Mouse (Mus musculus): ENCODE results near the gene Slc26a6. TPM values are rescaled to one million over a fixed set of nuclear protein-coding genes. Genes with fewer than 3 reads are reported as not detected.

Gene Slc26a6
- polyA plus RNA-seq, 1 experiment from 2014 or later: 10.0 TPM

GRCm38 (mm10) chr9:108936418-108937364 is 83.6 kb downstream of the Slc26a6 start, which contains the start of gene Uqcrc1:
Gene Uqcrc1 (plus strand): TSS chr9:108936633.
- Histone ChIP-seq H3K9ac (ENCODE audit: low read length) (peak within 1 kb of the TSS; percentile 78), H3K4me3 (ENCODE audit: low read length) (peak within 1 kb of the TSS; percentile 99), H3K4me1 (replicated peaks; ENCODE audit: control insufficient read depth, insufficient read depth, low read length) (peaks cover 4% of the 10 kb centered on the region), H3K4me2 (ENCODE audit: low read depth, low read length) (peak within 1 kb of the TSS; percentile 89), H3K27ac (ENCODE audit: low read length) (0 out of 2 replicates have a peak within 1 kb of the TSS, but pooled peaks have one; percentile 2), H3K9me3 (ENCODE audit: control insufficient read depth, low read length) (no peaks in the 10 kb centered on the region), H3K36me3 (ENCODE audit: control insufficient read depth, insufficient read depth, low read length) (peaks cover 21% of the 10 kb centered on the region), H3K27me3 (ENCODE audit: control insufficient read depth, insufficient read depth, low read depth, low read length) (no peaks in the 10 kb centered on the region)
- under 1% methylated on average over 58 of the region's 58 CpGs for WGBS
- peak; percentile 91 for ATAC-seq (ENCODE audit: low read depth)

- Histone ChIP-seq H3K27ac (ENCODE audit: low read length) (no peak overlapping the region), H3K4me1 (replicated peaks; ENCODE audit: control insufficient read depth, insufficient read depth, low read length) (no peaks in the 10 kb centered on the region; the same call in 1 of the 2 replicates), H3K9me3 (ENCODE audit: control insufficient read depth, low read length) (no peaks in the 10 kb centered on the region), H3K36me3 (ENCODE audit: control insufficient read depth, insufficient read depth, low read length) (peaks cover 57% of the 10 kb centered on the region), H3K4me3 (ENCODE audit: low read length) (no peak overlapping the region), H3K27me3 (ENCODE audit: control insufficient read depth, insufficient read depth, low read depth, low read length) (no peaks in the 10 kb centered on the region), H3K9ac (ENCODE audit: low read length) (no peak overlapping the region), H3K4me2 (ENCODE audit: low read depth, low read length) (no peak overlapping the region)
- 73% methylated on average over 9 of the region's 9 CpGs for WGBS
- no peak for ATAC-seq (ENCODE audit: low read depth)
Observed at GRCm38 (mm10) chr9:108945111-108945510, 92.0 kb downstream of the Slc26a6 start.

- ATAC-seq (ENCODE audit: low read depth): no peak
- no peaks in the 10 kb centered on the region for H3K27me3 ChIP-seq (ENCODE audit: control insufficient read depth, insufficient read depth, low read depth, low read length)
- H3K4me2 ChIP-seq (ENCODE audit: low read depth, low read length): no peak overlapping the region
- no peaks in the 10 kb centered on the region for H3K9me3 ChIP-seq (ENCODE audit: control insufficient read depth, low read length)
- 74% methylated on average over 5 of the region's 5 CpGs for WGBS
- no peaks in the 10 kb centered on the region; the same call in 1 of the 2 replicates for H3K4me1 ChIP-seq (replicated peaks; ENCODE audit: control insufficient read depth, insufficient read depth, low read length)
- H3K9ac ChIP-seq (ENCODE audit: low read length): no peak overlapping the region
- peaks cover 58% of the 10 kb centered on the region for H3K36me3 ChIP-seq (ENCODE audit: control insufficient read depth, insufficient read depth, low read length)
- no peak overlapping the region for H3K27ac ChIP-seq (ENCODE audit: low read length)
- no peak overlapping the region for H3K4me3 ChIP-seq (ENCODE audit: low read length)
Observed at GRCm38 (mm10) chr9:108945608-108946007, 92.5 kb downstream of the Slc26a6 start.

- H3K27me3 ChIP-seq (ENCODE audit: control insufficient read depth, insufficient read depth, low read depth, low read length): no peaks in the 10 kb centered on the region
Observed at GRCm38 (mm10) chr9:108949231-108949966, 96.3 kb downstream of the Slc26a6 start.

GRCm38 (mm10) chr9:108949967-108950728 is 97.1 kb downstream of the Slc26a6 start:
- peak; percentile 37; the same call in 1 of the 2 replicates for ATAC-seq (ENCODE audit: low read depth)
- Histone ChIP-seq H3K27me3 (ENCODE audit: control insufficient read depth, insufficient read depth, low read depth, low read length) (no peaks in the 10 kb centered on the region), H3K36me3 (ENCODE audit: control insufficient read depth, insufficient read depth, low read length) (peaks cover 36% of the 10 kb centered on the region), H3K9me3 (ENCODE audit: control insufficient read depth, low read length) (no peaks in the 10 kb centered on the region), H3K4me1 (replicated peaks; ENCODE audit: control insufficient read depth, insufficient read depth, low read length) (peaks cover 5% of the 10 kb centered on the region; the same call in 1 of the 2 replicates), H3K27ac (ENCODE audit: low read length) (peak overlapping the region; percentile 41), H3K4me2 (ENCODE audit: low read depth, low read length) (no peak overlapping the region), H3K9ac (ENCODE audit: low read length) (no peak overlapping the region), H3K4me3 (ENCODE audit: low read length) (no peak overlapping the region)
- WGBS: 83% methylated on average over 9 of the region's 9 CpGs

More at GRCm38 (mm10) chr9:108949231-108949966, 96.3 kb downstream of the Slc26a6 start:
- no peak overlapping the region for H3K9ac ChIP-seq (ENCODE audit: low read length)
- peak overlapping the region; percentile 41 for H3K27ac ChIP-seq (ENCODE audit: low read length)
- peak; percentile 72 for ATAC-seq (ENCODE audit: low read depth)
- H3K36me3 ChIP-seq (ENCODE audit: control insufficient read depth, insufficient read depth, low read length): peaks cover 40% of the 10 kb centered on the region
- H3K4me1 ChIP-seq (replicated peaks; ENCODE audit: control insufficient read depth, insufficient read depth, low read length): peaks cover 5% of the 10 kb centered on the region; the same call in 1 of the 2 replicates
- no peak overlapping the region for H3K4me2 ChIP-seq (ENCODE audit: low read depth, low read length)
- H3K9me3 ChIP-seq (ENCODE audit: control insufficient read depth, low read length): no peaks in the 10 kb centered on the region
- no peak overlapping the region for H3K4me3 ChIP-seq (ENCODE audit: low read length)
- 67% methylated on average over 13 of the region's 13 CpGs for WGBS

GRCm38 (mm10) chr9:108953081-108953636 is 100.1 kb downstream of the Slc26a6 start, which contains the start of gene Col7a1:
Gene Col7a1 (plus strand): TSS chr9:108953586.
- Histone ChIP-seq H3K36me3 (ENCODE audit: control insufficient read depth, insufficient read depth, low read length) (peaks cover 16% of the 10 kb centered on the region), H3K9ac (ENCODE audit: low read length) (peak within 1 kb of the TSS; percentile 41; the same call in 1 of the 2 replicates), H3K4me1 (replicated peaks; ENCODE audit: control insufficient read depth, insufficient read depth, low read length) (peaks cover 5% of the 10 kb centered on the region; the same call in 1 of the 2 replicates), H3K4me2 (ENCODE audit: low read depth, low read length) (peak within 1 kb of the TSS; percentile 48), H3K4me3 (ENCODE audit: low read length) (peak within 1 kb of the TSS; percentile 21; the same call in 1 of the 2 replicates), H3K9me3 (ENCODE audit: control insufficient read depth, low read length) (no peaks in the 10 kb centered on the region), H3K27ac (ENCODE audit: low read length) (no peak within 1 kb of the TSS), H3K27me3 (ENCODE audit: control insufficient read depth, insufficient read depth, low read depth, low read length) (no peaks in the 10 kb centered on the region)
- ATAC-seq (ENCODE audit: low read depth): no peak
- WGBS: 10% methylated on average over 15 of the region's 15 CpGs

GRCm38 (mm10) chr9:108955241-108955640 is 102.2 kb downstream of the Slc26a6 start:
- WGBS: 81% methylated on average over 11 of the region's 11 CpGs
- Histone ChIP-seq H3K4me1 (replicated peaks; ENCODE audit: control insufficient read depth, insufficient read depth, low read length) (peaks cover 5% of the 10 kb centered on the region; the same call in 1 of the 2 replicates), H3K27ac (ENCODE audit: low read length) (no peak overlapping the region), H3K4me2 (ENCODE audit: low read depth, low read length) (no peak overlapping the region), H3K27me3 (ENCODE audit: control insufficient read depth, insufficient read depth, low read depth, low read length) (no peaks in the 10 kb centered on the region), H3K36me3 (ENCODE audit: control insufficient read depth, insufficient read depth, low read length) (peaks cover 3% of the 10 kb centered on the region), H3K9ac (ENCODE audit: low read length) (no peak overlapping the region), H3K4me3 (ENCODE audit: low read length) (no peak overlapping the region), H3K9me3 (ENCODE audit: control insufficient read depth, low read length) (no peaks in the 10 kb centered on the region)
- ATAC-seq (ENCODE audit: low read depth): no peak

- no peak overlapping the region for H3K4me2 ChIP-seq (ENCODE audit: low read depth, low read length)
- no peaks in the 10 kb centered on the region for H3K9me3 ChIP-seq (ENCODE audit: control insufficient read depth, low read length)
- H3K9ac ChIP-seq (ENCODE audit: low read length): no peak overlapping the region
- 85% methylated on average over 11 of the region's 11 CpGs for WGBS
- no peak overlapping the region for H3K4me3 ChIP-seq (ENCODE audit: low read length)
- no peak for ATAC-seq (ENCODE audit: low read depth)
- H3K4me1 ChIP-seq (replicated peaks; ENCODE audit: control insufficient read depth, insufficient read depth, low read length): peaks cover 5% of the 10 kb centered on the region; the same call in 1 of the 2 replicates
- no peaks in the 10 kb centered on the region for H3K27me3 ChIP-seq (ENCODE audit: control insufficient read depth, insufficient read depth, low read depth, low read length)
- no peaks in the 10 kb centered on the region for H3K36me3 ChIP-seq (ENCODE audit: control insufficient read depth, insufficient read depth, low read length)
- no peak overlapping the region for H3K27ac ChIP-seq (ENCODE audit: low read length)
Observed at GRCm38 (mm10) chr9:108955846-108956245, 102.8 kb downstream of the Slc26a6 start.

Measured in lung, embryonic 16.5 days (tissue).